In the genomic region with DNA sequence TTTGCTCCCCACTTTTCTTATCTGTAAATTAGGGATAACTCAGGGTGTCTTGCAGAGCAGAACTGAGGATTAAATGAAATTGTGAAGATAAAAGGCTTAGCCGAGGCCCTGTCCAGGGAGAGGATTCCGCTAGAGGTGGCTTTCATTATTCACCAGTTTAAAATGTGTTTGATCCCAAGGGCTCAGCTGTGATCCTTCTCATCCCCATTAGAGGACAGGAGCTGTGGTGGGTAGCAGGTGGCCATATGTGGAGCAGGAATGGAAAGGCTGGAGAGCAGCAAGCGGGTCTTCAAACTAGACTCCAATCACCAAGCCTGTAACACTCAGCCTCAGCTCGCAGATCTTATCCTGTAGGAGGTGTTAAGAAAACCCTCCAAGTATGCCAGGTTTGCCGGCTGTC, we compare ENCODE assay signal across 24 mouse cellular contexts.
"Had no signal": no experiment of that assay in that cellular context is flagged by ENCODE, and none has a peak within 500 bp of the region (broad histone marks: within the 10 kb centered on the region; RNA-seq: fewer than 3 reads in every experiment).

No protein-coding gene starts in this region.

- H3K27me3 ChIP-seq: heart, embryonic 13.5 days; heart, embryonic 15.5 days; hindbrain, embryonic 13.5 days; hindbrain, embryonic 15.5 days; kidney, embryonic 15.5 days; limb, embryonic 13.5 days; limb, embryonic 15.5 days; liver, embryonic 12.5 days had no signal

- DNase-seq: gastrocnemius, postnatal 14 days; gastrocnemius, postnatal 36 days; heart, adult 18-20 months; heart, postnatal 14 days; heart, postnatal 36 days; kidney, adult 11 months; kidney, adult 2 months; kidney, adult 9 months; kidney, postnatal 14 days; kidney, postnatal 36 days; layer of hippocampus, adult 9-11 months; layer of hippocampus, postnatal 36 days; left cerebral cortex, postnatal 4 days had no signal

- H3K4me3 ChIP-seq: heart, embryonic 13.5 days; heart, embryonic 15.5 days; hindbrain, embryonic 13.5 days; hindbrain, embryonic 15.5 days; kidney, embryonic 15.5 days; limb, embryonic 13.5 days; limb, embryonic 15.5 days; liver, embryonic 12.5 days had no signal

- H3K4me1 ChIP-seq: liver, embryonic 12.5 days had no signal

- H3K36me3 ChIP-seq: heart, embryonic 13.5 days; heart, embryonic 15.5 days; hindbrain, embryonic 13.5 days; hindbrain, embryonic 15.5 days; kidney, embryonic 15.5 days; limb, embryonic 13.5 days; limb, embryonic 15.5 days; liver, embryonic 12.5 days had no signal

- H3K27ac ChIP-seq: heart, embryonic 13.5 days; heart, embryonic 15.5 days; hindbrain, embryonic 13.5 days; hindbrain, embryonic 15.5 days; hindbrain, postnatal 0 days; kidney, embryonic 15.5 days; kidney, postnatal 0 days; limb, embryonic 13.5 days; limb, embryonic 15.5 days; liver, embryonic 12.5 days; liver, embryonic 14.5 days had no signal

- H3K9me3 ChIP-seq: heart, embryonic 13.5 days; heart, embryonic 15.5 days; hindbrain, embryonic 13.5 days; hindbrain, embryonic 15.5 days; limb, embryonic 15.5 days; liver, embryonic 12.5 days had no signal
